Mouse (Mus musculus) c-Kit-positive CD71-positive TER-119-positive erythroid progenitor cells, embryonic 14.5 days (primary cell): ENCODE results near the gene Atp7a.
"Not testable (repeated sequence)": the region's sequence is repeated elsewhere in the genome, so short reads cannot be mapped to it uniquely, and the experiment has no call there.

Experiments used
- DNase-seq: peaks from one replicate; pipeline ENCODE4 v3.0.0-alpha.2; 2013; ENCODE audit warnings: low spot score

Gene Atp7a

GRCm38 (mm10) chrX:106026418-106027342, at the start of gene Atp7a:
Atp7a (plus strand) TSS chrX:106027276.
- DNase-seq: peak; percentile 88

GRCm38 (mm10) chrX:106001605-106002004, 25.5 kb upstream of the Atp7a start:
- no peak for DNase-seq

GRCm38 (mm10) chrX:106010762-106011161, 16.3 kb upstream of the Atp7a start:
- no peak for DNase-seq

GRCm38 (mm10) chrX:106011465-106012159, 15.5 kb upstream of the Atp7a start, which contains the start of gene Magt1:
Magt1 (minus strand) TSS chrX:106011906.
- DNase-seq: peak; percentile 81

GRCm38 (mm10) chrX:106012559-106012958, 14.5 kb upstream of the Atp7a start:
- DNase-seq: no peak

- DNase-seq: peak; percentile 53
These were observed 13.9 kb upstream of the Atp7a start for GRCm38 (mm10) chrX:106013217-106013616.

GRCm38 (mm10) chrX:106014741-106015377, 12.2 kb upstream of the Atp7a start:
- DNase-seq: not testable (repeated sequence)

GRCm38 (mm10) chrX:106015571-106016322, 11.3 kb upstream of the Atp7a start, which contains the start of gene Cox7b:
Cox7b (plus strand) TSS chrX:106015700.
- peak; percentile 86 for DNase-seq

GRCm38 (mm10) chrX:106017102-106017501, 10.0 kb upstream of the Atp7a start:
- DNase-seq: no peak

- no peak for DNase-seq
These were observed 9.6 kb upstream of the Atp7a start for GRCm38 (mm10) chrX:106017516-106017915.

GRCm38 (mm10) chrX:106027343-106027674, 233 bp downstream of the Atp7a start:
- DNase-seq: no peak

GRCm38 (mm10) chrX:106030176-106030575, 3.1 kb downstream of the Atp7a start:
- DNase-seq: no peak

GRCm38 (mm10) chrX:106031124-106031523, 4.0 kb downstream of the Atp7a start:
- no peak for DNase-seq

- DNase-seq: no peak
These were observed 8.7 kb downstream of the Atp7a start for GRCm38 (mm10) chrX:106035727-106036126.

- DNase-seq: no peak
These were observed 10.2 kb downstream of the Atp7a start for GRCm38 (mm10) chrX:106037185-106037752.

- DNase-seq: peak; percentile 64
These were observed 17.0 kb downstream of the Atp7a start for GRCm38 (mm10) chrX:106043863-106044617.

GRCm38 (mm10) chrX:106045455-106045854, 18.4 kb downstream of the Atp7a start:
- DNase-seq: no peak

- DNase-seq: no peak
These were observed 18.9 kb downstream of the Atp7a start for GRCm38 (mm10) chrX:106045928-106046327.

GRCm38 (mm10) chrX:106048191-106048590, 21.1 kb downstream of the Atp7a start:
- DNase-seq: no peak

- DNase-seq: not testable (repeated sequence)
These were observed 50.8 kb downstream of the Atp7a start for GRCm38 (mm10) chrX:106077858-106078257.
